Mouse (Mus musculus) olfactory bulb, adult 2 months (tissue): Measurements from ENCODE around the gene Cyp2d22. TPM values are rescaled to one million over a fixed set of nuclear protein-coding genes. Genes with fewer than 3 reads are reported as not detected.

Source experiments
- H3K27ac ChIP-seq: fragments of 200-500 bp; 2 replicates; pipeline ENCODE4 v1.5.1; 2012; ENCODE audit warnings: low read depth, low read length; ENCODE audit not compliant: insufficient read depth
- H3K4me1 ChIP-seq: fragments of 200-500 bp; 2 replicates; pipeline ENCODE4 v1.6.1; 2012; ENCODE audit warnings: low read length; ENCODE audit not compliant: control insufficient read depth, insufficient read depth
- H3K4me3 ChIP-seq: fragments of 200-500 bp; 2 replicates; pipeline ENCODE4 v1.5.1; 2012; ENCODE audit warnings: mild to moderate bottlenecking, low read depth, low read length, moderate library complexity; ENCODE audit not compliant: insufficient read depth
- CTCF ChIP-seq: fragments of 200-500 bp; IDR thresholded peaks from 2 replicates; pipeline ENCODE4 v1.5.1; 2012; ENCODE audit warnings: low read depth, mild to moderate bottlenecking, low read length, moderate library complexity; ENCODE audit not compliant: insufficient read depth
- POLR2A ChIP-seq: fragments of 200-500 bp; IDR thresholded peaks from 2 replicates; pipeline ENCODE4 v1.6.1; 2012; ENCODE audit warnings: mild to moderate bottlenecking, low read depth, low read length, moderate library complexity; ENCODE audit not compliant: insufficient read depth
- WGBS: fragments of 180-500 bp; shearing (Covaris S2); methylation state at CpG from one replicate; pipeline ENCODE4 v1.1.7; 2018; 5-methylcytosine and 5-hydroxymethylcytosine counted together
- polyA plus RNA-seq: library from polyadenylated mRNA; stranded (reverse); fragments of >200 nt; gene quantifications from 2 replicates; pipeline ENCODE4 v1.2.4, GENCODE M21; 2012; ENCODE audit warnings: low replicate concordance; ENCODE audit not compliant: missing spikeins, insufficient read depth, insufficient read length

Gene Cyp2d22
- not detected in 2 replicates for polyA plus RNA-seq

GRCm38 (mm10) chr15:82379871-82380713 lies at the start of gene Cyp2d22:
TSS of gene Cyp2d22 (minus strand) at chr15:82380260.
- Histone ChIP-seq H3K4me3 (peak within 1 kb of the TSS; percentile 52), H3K4me1 (peaks cover 20% of the 10 kb centered on the region), H3K27ac (peak within 1 kb of the TSS; percentile 89)
- 16% methylated on average over 18 of the region's 24 CpGs for WGBS
- TF ChIP-seq CTCF: no peak
- TF ChIP-seq POLR2A: no peak

- 80% methylated on average over 3 of the region's 3 CpGs for WGBS
- no peak overlapping the region for H3K4me3 ChIP-seq
- H3K4me1 ChIP-seq: no peaks in the 10 kb centered on the region
- H3K27ac ChIP-seq: no peak overlapping the region
- TF ChIP-seq CTCF (no peak), POLR2A (no peak)
Measured at GRCm38 (mm10) chr15:82423471-82423870, 43.4 kb upstream of the Cyp2d22 start.

DNA sequence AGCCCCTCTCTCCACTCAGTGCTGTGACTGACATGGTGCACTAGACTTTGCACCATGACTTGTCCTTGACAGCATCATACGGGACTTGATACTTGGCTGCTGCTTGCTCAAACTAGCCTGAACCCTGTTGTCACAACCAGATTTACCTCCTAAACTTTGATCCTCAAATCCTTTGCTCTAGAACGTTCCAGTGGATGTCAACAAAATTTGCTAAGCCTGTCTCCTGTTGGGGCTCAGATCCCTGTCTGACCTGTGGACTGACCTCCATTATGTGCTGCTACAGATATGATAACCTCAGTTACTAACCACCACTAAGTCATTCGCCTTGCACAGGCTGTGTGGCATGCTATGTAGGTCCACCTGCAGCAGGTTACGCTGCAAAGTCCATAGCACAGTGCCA lies 42.9 kb upstream of the Cyp2d22 start:
- no peak overlapping the region for H3K27ac ChIP-seq
- no peak for TF ChIP-seq CTCF
- TF ChIP-seq POLR2A: no peak
- no peaks in the 10 kb centered on the region for H3K4me1 ChIP-seq
- H3K4me3 ChIP-seq: no peak overlapping the region
- WGBS: 85% methylated on average over 4 of the region's 4 CpGs

- Histone ChIP-seq H3K4me3 (no peak overlapping the region), H3K27ac (no peak overlapping the region), H3K4me1 (peaks cover 3% of the 10 kb centered on the region)
- TF ChIP-seq POLR2A: no peak
- TF ChIP-seq CTCF: no peak
- 79% methylated on average over 1 of the region's 1 CpGs for WGBS
Measured at GRCm38 (mm10) chr15:82418616-82419015, 38.6 kb upstream of the Cyp2d22 start.

DNA sequence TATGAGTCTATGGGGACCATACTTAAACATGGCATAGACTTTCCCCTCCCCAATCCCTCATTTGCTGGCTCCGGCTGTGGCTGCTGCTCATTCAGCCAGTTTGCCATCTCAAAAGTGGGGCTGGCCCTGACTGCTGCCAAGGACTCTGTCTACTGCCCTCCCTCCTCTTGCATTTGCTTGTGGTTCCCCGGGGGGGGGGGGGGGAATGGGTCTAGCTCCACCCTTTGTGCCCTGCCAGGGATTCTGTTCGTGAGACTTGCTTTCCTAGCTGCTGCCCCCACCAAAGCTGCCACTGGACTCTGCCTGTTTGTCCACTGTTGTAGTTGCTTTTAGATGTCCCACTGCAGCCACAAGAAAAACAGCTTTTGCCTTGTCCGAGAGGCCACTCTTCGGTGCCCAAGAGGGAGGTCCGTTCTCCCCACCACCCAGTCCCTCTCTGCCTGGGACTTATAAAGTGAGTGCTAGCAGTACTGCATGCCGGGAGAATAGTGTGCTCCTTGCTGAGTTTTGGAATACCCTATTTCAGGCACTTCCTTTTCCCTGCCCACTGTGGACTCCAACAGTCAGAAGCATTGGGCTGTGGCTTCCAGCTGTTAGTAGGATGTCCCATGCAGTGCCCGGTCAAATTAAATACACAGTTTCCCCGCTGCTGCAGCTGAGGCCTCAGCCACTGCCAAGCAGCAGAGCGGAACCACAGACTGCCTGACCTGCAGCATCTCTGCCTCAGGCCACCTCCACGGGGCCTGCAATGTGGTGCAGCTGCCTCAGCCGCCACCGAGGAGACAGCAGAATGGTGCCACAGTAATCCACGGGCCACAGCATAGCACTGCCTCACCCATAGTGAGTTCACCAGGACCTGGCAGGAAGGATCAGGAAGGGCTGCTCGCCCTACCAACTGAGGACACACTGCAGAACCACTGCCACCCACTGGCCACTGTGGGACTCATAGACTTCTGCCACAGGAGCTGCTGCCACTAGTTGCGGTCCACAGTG lies 37.0 kb upstream of the Cyp2d22 start:
- 0 out of 2 replicates have a peak, but pooled peaks have one; percentile 17 for TF ChIP-seq POLR2A
- TF ChIP-seq CTCF: peak; percentile 41; the same call in 1 of the 2 replicates
- Histone ChIP-seq H3K4me3 (no peak overlapping the region), H3K27ac (peak overlapping the region; percentile 17), H3K4me1 (peaks cover 3% of the 10 kb centered on the region)
- 18% methylated on average over 16 of the region's 16 CpGs for WGBS

GRCm38 (mm10) chr15:82407536-82407935 lies 27.5 kb upstream of the Cyp2d22 start:
- TF ChIP-seq POLR2A (no peak), CTCF (no peak)
- H3K27ac ChIP-seq: no peak overlapping the region
- WGBS: 74% methylated on average over 4 of the region's 4 CpGs
- no peaks in the 10 kb centered on the region for H3K4me1 ChIP-seq
- no peak overlapping the region for H3K4me3 ChIP-seq

- 98% methylated on average over 6 of the region's 6 CpGs for WGBS
- no peak within 1 kb of the TSS for H3K4me3 ChIP-seq
- no peak within 1 kb of the TSS for H3K27ac ChIP-seq
- no peaks in the 10 kb centered on the region for H3K4me1 ChIP-seq
- TF ChIP-seq POLR2A (no peak), CTCF (no peak)
Measured at GRCm38 (mm10) chr15:82406981-82407380, 26.9 kb upstream of the Cyp2d22 start, which contains the start of gene Cyp2d10. TSS of gene Cyp2d10 (minus strand) at chr15:82407195.

GRCm38 (mm10) chr15:82404163-82404562 lies 24.1 kb upstream of the Cyp2d22 start:
- no peaks in the 10 kb centered on the region for H3K4me1 ChIP-seq
- WGBS: 92% methylated on average over 3 of the region's 3 CpGs
- no peak for TF ChIP-seq CTCF
- no peak for TF ChIP-seq POLR2A
- no peak overlapping the region for H3K4me3 ChIP-seq
- H3K27ac ChIP-seq: no peak overlapping the region
